Mouse (Mus musculus) CH12.LX (cell line): ENCODE measurements around the gene Gas7. TPM values are rescaled to one million over a fixed set of nuclear protein-coding genes. Genes with fewer than 3 reads are reported as not detected.
A peak's percentile ranks its signal among the peaks of the same experiment; 100 is the strongest.

Experiments used
- DNase-seq: peaks from one replicate; pipeline ENCODE4 v3.0.0-alpha.2; 2013; ENCODE audit errors: extremely low read depth
- H3K27ac ChIP-seq: 2 replicates; pipeline ENCODE4 v1.5.1; 2012; ENCODE audit warnings: low read depth, mild to moderate bottlenecking, control low read depth, moderate library complexity; ENCODE audit not compliant: insufficient read depth
- H3K27me3 ChIP-seq: replicated peaks from 2 replicates; pipeline ENCODE3; 2012; ENCODE audit warnings: inconsistent platforms
- H3K36me3 ChIP-seq, 2 experiments: replicated peaks in 1 of 2; 2 replicates each; pipeline versions ENCODE3 to v1.6.1; 2012; ENCODE audit warnings: inconsistent platforms in 1 of 2, low read length in 1 of 2, mild to moderate bottlenecking in 1 of 2, mixed read lengths in 1 of 2, moderate library complexity in 1 of 2; ENCODE audit not compliant: control insufficient read depth in 1 of 2, insufficient read depth in 1 of 2
- H3K4me1 ChIP-seq, 2 experiments: 2 replicates each; pipeline ENCODE4 v1.6.1; 2012; ENCODE audit warnings: inconsistent platforms in 1 of 2, moderate library complexity in 1 of 2; ENCODE audit not compliant: insufficient read depth in 2 of 2, control insufficient read depth in 1 of 2
- H3K4me2 ChIP-seq: 2 replicates; pipeline ENCODE4 v1.6.1; 2012; ENCODE audit warnings: low read depth, mild to moderate bottlenecking, control low read depth; ENCODE audit not compliant: poor library complexity, insufficient read depth, severe bottlenecking
- H3K4me3 ChIP-seq, 3 experiments: fragments of 150-350 bp in 1 of 3; sonication (generic) in 1 of 3; replicated peaks in 1 of 3; 2 replicates each; pipeline versions ENCODE3 to v1.5.1; 2011 to 2012; ENCODE audit warnings: low read depth in 2 of 3, low read length in 2 of 3, mild to moderate bottlenecking in 2 of 3, moderate library complexity in 2 of 3, control low read depth in 1 of 3, improper control_type of control experiment in 1 of 3, inconsistent platforms in 1 of 3, mixed read lengths in 1 of 3; ENCODE audit not compliant: poor library complexity in 1 of 3
- H3K79me2 ChIP-seq: replicated peaks from 2 replicates; pipeline ENCODE4 v1.6.1; 2012; ENCODE audit warnings: mild to moderate bottlenecking, moderate library complexity; ENCODE audit not compliant: control insufficient read depth, poor library complexity, insufficient read depth, severe bottlenecking; ENCODE audit errors: extremely low read depth
- H3K9ac ChIP-seq: 2 replicates; pipeline ENCODE4 v1.6.1; 2012; ENCODE audit warnings: low read depth, mild to moderate bottlenecking, control low read depth, moderate library complexity; ENCODE audit not compliant: insufficient read depth
- H3K9me3 ChIP-seq: replicated peaks from 2 replicates; pipeline ENCODE3; 2012; ENCODE audit warnings: low read length, inconsistent platforms, mixed read lengths
- BHLHE40 ChIP-seq: IDR thresholded peaks from 2 replicates; pipeline ENCODE4 v1.6.1; 2011; ENCODE audit warnings: mild to moderate bottlenecking, low read depth, low read length, improper control_type of control experiment
- CHD1 ChIP-seq: IDR thresholded peaks from 2 replicates; pipeline ENCODE4 v1.6.1; 2012; ENCODE audit warnings: low read depth, low read length, improper control_type of control experiment, inconsistent platforms
- CHD2 ChIP-seq: IDR thresholded peaks from 2 replicates; pipeline ENCODE4 v1.6.1; 2011; ENCODE audit warnings: low read length, improper control_type of control experiment
- CTCF ChIP-seq, 2 experiments: IDR thresholded peaks in 1 of 2; conservative IDR thresholded peaks in 1 of 2; 2 replicates each; pipeline ENCODE4 v1.5.1; 2011 to 2012; ENCODE audit warnings: low read depth in 2 of 2, low read length in 2 of 2, improper control_type of control experiment in 1 of 2, inconsistent platforms in 1 of 2, mild to moderate bottlenecking in 1 of 2, moderate library complexity in 1 of 2
- E2F4 ChIP-seq: IDR thresholded peaks from 2 replicates; pipeline ENCODE4 v1.6.1; 2011; ENCODE audit warnings: low read depth, low read length, improper control_type of control experiment; ENCODE audit not compliant: insufficient replicate concordance
- ELF1 ChIP-seq: IDR thresholded peaks from 2 replicates; pipeline ENCODE4 v1.6.1; 2014; ENCODE audit warnings: low read depth, mild to moderate bottlenecking, inconsistent platforms, low read length, improper control_type of control experiment
- EP300 ChIP-seq: IDR thresholded peaks from 2 replicates; pipeline ENCODE4 v1.6.1; 2011; ENCODE audit warnings: low read length, improper control_type of control experiment
- ETS1 ChIP-seq: conservative IDR thresholded peaks from 2 replicates; pipeline ENCODE4 v1.6.1; 2012; ENCODE audit warnings: low read depth, mild to moderate bottlenecking, inconsistent platforms, low read length, improper control_type of control experiment, moderate library complexity
- GABPA ChIP-seq: IDR thresholded peaks from 2 replicates; pipeline ENCODE4 v1.6.1; 2012; ENCODE audit warnings: low read depth, low read length, improper control_type of control experiment, inconsistent platforms; ENCODE audit not compliant: insufficient replicate concordance
- HCFC1 ChIP-seq: IDR thresholded peaks from 2 replicates; pipeline ENCODE4 v1.6.1; 2012; ENCODE audit warnings: low read depth, mild to moderate bottlenecking, inconsistent platforms, low read length, improper control_type of control experiment
- IRF4 ChIP-seq: IDR thresholded peaks from 2 replicates; pipeline ENCODE4 v1.6.1; 2014; ENCODE audit warnings: low read depth, mild to moderate bottlenecking, inconsistent platforms, low read length, improper control_type of control experiment
- JUN ChIP-seq: IDR thresholded peaks from 2 replicates; pipeline ENCODE4 v1.6.1; 2011; ENCODE audit warnings: low read depth, mild to moderate bottlenecking, low read length, improper control_type of control experiment, moderate library complexity; ENCODE audit not compliant: insufficient read depth
- JUND ChIP-seq: conservative IDR thresholded peaks from 2 replicates; pipeline ENCODE4 v1.6.1; 2011; ENCODE audit warnings: low read depth, low read length, improper control_type of control experiment
- KAT2A ChIP-seq: IDR thresholded peaks from 2 replicates; pipeline ENCODE4 v1.6.1; 2012; ENCODE audit warnings: low read length, improper control_type of control experiment, inconsistent platforms; ENCODE audit not compliant: insufficient replicate concordance
- MAFK ChIP-seq: IDR thresholded peaks from 2 replicates; pipeline ENCODE4 v1.6.1; 2011; ENCODE audit warnings: low read length, improper control_type of control experiment; ENCODE audit not compliant: insufficient replicate concordance
- MAX ChIP-seq: IDR thresholded peaks from 2 replicates; pipeline ENCODE4 v1.6.1; 2011; ENCODE audit warnings: low read length, improper control_type of control experiment
- MAZ ChIP-seq: IDR thresholded peaks from 2 replicates; pipeline ENCODE4 v1.6.1; 2012; ENCODE audit warnings: low read depth, mild to moderate bottlenecking, inconsistent platforms, low read length, improper control_type of control experiment, moderate library complexity
- MEF2A ChIP-seq: IDR thresholded peaks from 2 replicates; pipeline ENCODE4 v1.6.1; 2014; ENCODE audit warnings: low read depth, mild to moderate bottlenecking, inconsistent platforms, low read length, improper control_type of control experiment, borderline replicate concordance
- MXI1 ChIP-seq: IDR thresholded peaks from 2 replicates; pipeline ENCODE4 v1.6.1; 2011; ENCODE audit warnings: mild to moderate bottlenecking, low read depth, low read length, improper control_type of control experiment
- MYC ChIP-seq: IDR thresholded peaks from 2 replicates; pipeline ENCODE4 v1.6.1; 2011; ENCODE audit warnings: low read depth, mild to moderate bottlenecking, improper control_type of control experiment, low read length
- NELFE ChIP-seq: IDR thresholded peaks from 2 replicates; pipeline ENCODE4 v1.6.1; 2011; ENCODE audit warnings: low read depth, low read length, improper control_type of control experiment
- NRF1 ChIP-seq: IDR thresholded peaks from 2 replicates; pipeline ENCODE4 v1.6.1; 2014; ENCODE audit warnings: low read depth, mild to moderate bottlenecking, inconsistent platforms, low read length, improper control_type of control experiment, moderate library complexity
- PAX5 ChIP-seq: IDR thresholded peaks from 2 replicates; pipeline ENCODE4 v1.6.1; 2012; ENCODE audit warnings: low read length, inconsistent platforms, mixed read lengths
- POLR2A ChIP-seq: IDR thresholded peaks from 2 replicates; pipeline ENCODE4 v1.6.1; 2011; ENCODE audit warnings: low read depth, mild to moderate bottlenecking, improper control_type of control experiment, low read length
- POLR2AphosphoS2 ChIP-seq: IDR thresholded peaks from 2 replicates; pipeline ENCODE4 v1.6.1; 2011; ENCODE audit warnings: low read depth, low read length, improper control_type of control experiment
- RAD21 ChIP-seq: IDR thresholded peaks from 2 replicates; pipeline ENCODE4 v1.6.1; 2011; ENCODE audit warnings: low read depth, mild to moderate bottlenecking, low read length, improper control_type of control experiment, moderate library complexity
- RCOR1 ChIP-seq: conservative IDR thresholded peaks from 2 replicates; pipeline ENCODE4 v1.6.1; 2012; ENCODE audit warnings: low read depth, mild to moderate bottlenecking, inconsistent platforms, low read length, improper control_type of control experiment
- SIN3A ChIP-seq: IDR thresholded peaks from 2 replicates; pipeline ENCODE4 v1.6.1; 2012; ENCODE audit warnings: low read length, improper control_type of control experiment, inconsistent platforms
- SMC3 ChIP-seq: IDR thresholded peaks from 2 replicates; pipeline ENCODE4 v1.6.1; 2011; ENCODE audit warnings: low read depth, low read length, improper control_type of control experiment
- TBP ChIP-seq: conservative IDR thresholded peaks from 2 replicates; pipeline ENCODE4 v1.6.1; 2011; ENCODE audit warnings: low read depth, low read length, improper control_type of control experiment
- TCF12 ChIP-seq: IDR thresholded peaks from 2 replicates; pipeline ENCODE4 v1.6.1; 2014; ENCODE audit warnings: low read depth, mild to moderate bottlenecking, inconsistent platforms, low read length, improper control_type of control experiment
- UBTF ChIP-seq: IDR thresholded peaks from 2 replicates; pipeline ENCODE4 v1.6.1; 2012; ENCODE audit warnings: low read depth, mild to moderate bottlenecking, inconsistent platforms, low read length, improper control_type of control experiment, moderate library complexity
- USF1 ChIP-seq: IDR thresholded peaks from 2 replicates; pipeline ENCODE4 v1.6.1; 2014; ENCODE audit warnings: low read depth, mild to moderate bottlenecking, inconsistent platforms, low read length, improper control_type of control experiment
- USF2 ChIP-seq: conservative IDR thresholded peaks from 2 replicates; pipeline ENCODE4 v1.6.1; 2011; ENCODE audit warnings: low read depth, low read length, improper control_type of control experiment
- ZC3H11A ChIP-seq: IDR thresholded peaks from 2 replicates; pipeline ENCODE4 v1.6.1; 2012; ENCODE audit warnings: low read depth, mild to moderate bottlenecking, inconsistent platforms, low read length, improper control_type of control experiment
- ZKSCAN1 ChIP-seq: IDR thresholded peaks from 2 replicates; pipeline ENCODE4 v1.6.1; 2012; ENCODE audit warnings: low read depth, inconsistent platforms, low read length, improper control_type of control experiment, borderline replicate concordance
- ZMIZ1 ChIP-seq: IDR thresholded peaks from 2 replicates; pipeline ENCODE4 v1.6.1; 2012; ENCODE audit warnings: low read depth, mild to moderate bottlenecking, inconsistent platforms, low read length, improper control_type of control experiment
- ZNF384 ChIP-seq: IDR thresholded peaks from 2 replicates; pipeline ENCODE4 v1.6.1; 2012; ENCODE audit warnings: low read depth, low read length, improper control_type of control experiment, inconsistent platforms
- dilution Hi-C: fragments of 300-500 bp; cut with MboI; formaldehyde crosslinking; loops from 2 replicates; pipeline ENCODE4 v1.14.3; 2020; ENCODE audit warnings: low sequenced_read_pairs; ENCODE audit not compliant: extremely low pct_unique_long_range_greater_than_20kb, extremely low pct_ligation_motif_present
- in situ Hi-C: fragments of 300-500 bp; cut with MboI; formaldehyde crosslinking; loops from 3 replicates; pipeline ENCODE4 v1.14.3; 2019; ENCODE audit warnings: low sequenced_read_pairs, low pct_ligation_motif_present, low pct_unique_long_range_greater_than_20kb, mixed read lengths
- polyA plus RNA-seq: library from polyadenylated mRNA; unstranded; fragments of >175 nt; gene quantifications from 2 replicates; pipeline ENCODE4 v1.2.1, GENCODE M21; 2012; ENCODE audit warnings: low read depth; ENCODE audit not compliant: insufficient read length
- total RNA-seq, 2 experiments: library from RNA; depleted of rRNA; stranded (reverse); fragments of 300-350 nt in 1 of 2; fragments of >200 nt in 1 of 2; gene quantifications; 2 replicates each; pipeline ENCODE4 v1.2.3; 2012 to 2014

Gas7 gene
- total and polyA plus RNA-seq, 3 experiments: 7.0 to 20.8 (median 7.0) TPM

DNA sequence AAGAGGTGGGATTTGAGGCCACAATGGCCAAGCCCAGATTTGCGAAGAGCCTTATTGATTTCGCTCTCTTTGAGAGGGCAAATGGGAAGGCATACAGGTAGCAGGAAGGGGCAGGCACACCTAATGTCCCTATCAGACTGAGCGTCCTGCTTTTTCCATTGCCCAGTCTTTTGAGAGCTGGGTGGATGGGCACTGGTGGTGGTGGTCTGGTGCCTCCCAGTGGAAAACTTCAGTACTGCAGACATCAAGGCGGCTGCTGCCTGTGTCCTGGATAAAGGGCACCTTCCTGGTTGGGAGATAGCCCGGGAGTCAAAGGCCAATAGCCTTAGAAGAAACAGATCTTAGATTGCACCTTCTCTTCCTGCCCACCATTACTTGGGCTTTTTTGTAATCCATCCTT, 192.5 kb downstream of the Gas7 start:
- H3K9me3 ChIP-seq: peaks cover 16% of the 10 kb centered on the region
- TF ChIP-seq E2F4 (no peak), SIN3A (no peak), MAZ (no peak; the same call in 1 of the 2 replicates), RCOR1 (no peak), GABPA (no peak), SMC3 (peak; percentile 100), MXI1 (no peak), KAT2A (no peak), MEF2A (peak; percentile 64; the same call in 1 of the 2 replicates), PAX5 (no peak), NELFE (peak; percentile 75; the same call in 1 of the 2 replicates), ZNF384 (no peak), ETS1 (no peak), UBTF (no peak), EP300 (no peak), CHD1 (no peak), ZMIZ1 (no peak), TBP (no peak), MAFK (no peak), ZKSCAN1 (no peak), IRF4 (peak; percentile 58), USF1 (no peak), USF2 (no peak), ZC3H11A (peak; percentile 100), JUN (no peak), CTCF (conservative IDR thresholded peaks at IDR 0.05 in 1 of 2, IDR thresholded peaks at IDR 0.05 in 1 of 2; ENCODE audit: low read depth in 2 of 2, low read length in 2 of 2) (peak; percentile 94 to 99), MAX (no peak), RAD21 (no peak; the same call in none of the 2 replicates), MYC (0 out of 2 replicates have a peak, but pooled peaks have one; percentile 41), JUND (no peak), TCF12 (peak; percentile 62), CHD2 (no peak), POLR2A (no peak), HCFC1 (no peak), POLR2AphosphoS2 (no peak), ELF1 (peak; percentile 50; the same call in 1 of the 2 replicates), BHLHE40 (no peak; the same call in 1 of the 2 replicates), NRF1 (peak; percentile 36; the same call in 1 of the 2 replicates)
- H3K4me3 ChIP-seq: no peak overlapping the region
- H3K4me2 ChIP-seq: no peak overlapping the region
- dilution Hi-C loops (no loop called here), in situ Hi-C loops (loop anchor here (10.0 kb wide), 1 partner anchor 283 kb away; no protein-coding TSS in a partner anchor)
- peaks cover 9 to 41% of the 10 kb centered on the region in 2 experiments for H3K4me1 ChIP-seq
- H3K9ac ChIP-seq: no peak overlapping the region
- H3K36me3 ChIP-seq: peaks cover 7 to 46% of the 10 kb centered on the region in 2 experiments
- H3K27ac ChIP-seq: no peak overlapping the region
- H3K27me3 ChIP-seq: no peaks in the 10 kb centered on the region
- no peaks in the 10 kb centered on the region for H3K79me2 ChIP-seq
- peak; percentile 79 for DNase-seq
